Mouse (Mus musculus): ENCODE measurements around the gene Twnk. TPM values are rescaled to one million over a fixed set of nuclear protein-coding genes. Genes with fewer than 3 reads are reported as not detected.
A peak's percentile ranks its signal among the peaks of the same experiment; 100 is the strongest.

The Twnk gene
- polyA plus RNA-seq (2016; fragmentation: Nextera tagmentation; extraction: Ambion mirVana), result 18.5 and 20.9 TPM in 2 replicates

- peak within 1 kb of the TSS; percentile 96 for H3K4me3 ChIP-seq
- WGBS (ENCODE audit: insufficient replicate concordance), result 9% methylated on average over 16 of the region's 16 CpGs
- peak; percentile 19; the same call in 1 of the 2 replicates for ATAC-seq
- no peaks in the 10 kb centered on the region for H3K27me3 ChIP-seq (replicated peaks)
- H3K9me3 ChIP-seq (replicated peaks), result no peaks in the 10 kb centered on the region
- H3K36me3 ChIP-seq, result peaks cover 68% of the 10 kb centered on the region
- H3K27ac ChIP-seq, result peak within 1 kb of the TSS; percentile 81
- peak within 1 kb of the TSS; percentile 85 for H3K9ac ChIP-seq
- H3K4me1 ChIP-seq, result peaks cover 35% of the 10 kb centered on the region
- peak within 1 kb of the TSS; percentile 91 for H3K4me2 ChIP-seq
Measured at GRCm38 (mm10) chr19:45005444-45005843, at the start of gene Twnk. Gene Twnk, plus strand, starts transcription at chr19:45005663.

DNA sequence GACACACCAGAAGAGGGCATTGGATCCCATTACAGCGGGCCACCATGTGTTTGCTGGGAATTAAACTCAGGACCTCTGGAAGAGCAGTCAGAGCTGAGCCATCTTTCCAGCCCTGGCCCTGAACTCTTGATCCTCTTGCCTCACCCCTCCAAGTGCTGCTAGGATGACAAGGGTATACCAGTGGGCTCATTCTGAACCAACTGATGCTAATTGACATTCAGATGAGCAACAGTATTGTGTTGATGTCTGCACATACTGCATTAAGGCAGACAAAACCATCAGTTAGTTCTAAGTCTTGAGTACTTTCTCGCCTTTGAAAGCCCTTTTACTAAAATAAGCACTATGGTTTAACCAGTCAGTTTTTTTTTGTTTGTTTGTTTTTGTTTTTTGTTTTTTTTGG lies 45.8 kb upstream of the Twnk start:
- peaks cover 95% of the 10 kb centered on the region for H3K36me3 ChIP-seq
- no peak overlapping the region for H3K27ac ChIP-seq
- H3K4me2 ChIP-seq, result no peak overlapping the region
- H3K27me3 ChIP-seq (replicated peaks), result no peaks in the 10 kb centered on the region
- no peaks in the 10 kb centered on the region for H3K9me3 ChIP-seq (replicated peaks)
- ATAC-seq, result no peak
- no peak overlapping the region for H3K4me3 ChIP-seq
- WGBS (ENCODE audit: insufficient replicate concordance), result 85% methylated on average over 2 of the region's 2 CpGs
- no peak overlapping the region for H3K9ac ChIP-seq
- H3K4me1 ChIP-seq, result no peaks in the 10 kb centered on the region

GRCm38 (mm10) chr19:44965978-44966377 lies 39.5 kb upstream of the Twnk start:
- peaks cover 92% of the 10 kb centered on the region for H3K36me3 ChIP-seq
- no peak overlapping the region for H3K27ac ChIP-seq
- 86% methylated on average over 1 of the region's 1 CpGs for WGBS (ENCODE audit: insufficient replicate concordance)

GRCm38 (mm10) chr19:44968329-44968728 lies 37.1 kb upstream of the Twnk start:
- Histone ChIP-seq H3K9me3 (replicated peaks) (no peaks in the 10 kb centered on the region), H3K9ac (no peak overlapping the region), H3K36me3 (peaks cover 93% of the 10 kb centered on the region), H3K27ac (no peak overlapping the region), H3K27me3 (replicated peaks) (no peaks in the 10 kb centered on the region), H3K4me3 (no peak overlapping the region), H3K4me2 (no peak overlapping the region), H3K4me1 (no peaks in the 10 kb centered on the region)
- WGBS (ENCODE audit: insufficient replicate concordance), result 67% methylated on average over 3 of the region's 3 CpGs
- no peak for ATAC-seq

More at GRCm38 (mm10) chr19:44965978-44966377, 39.5 kb upstream of the Twnk start:
- Histone ChIP-seq H3K9me3 (replicated peaks) (no peaks in the 10 kb centered on the region), H3K27me3 (replicated peaks) (no peaks in the 10 kb centered on the region), H3K4me2 (no peak overlapping the region), H3K4me3 (no peak overlapping the region), H3K9ac (no peak overlapping the region), H3K4me1 (no peaks in the 10 kb centered on the region)
- no peak for ATAC-seq

DNA sequence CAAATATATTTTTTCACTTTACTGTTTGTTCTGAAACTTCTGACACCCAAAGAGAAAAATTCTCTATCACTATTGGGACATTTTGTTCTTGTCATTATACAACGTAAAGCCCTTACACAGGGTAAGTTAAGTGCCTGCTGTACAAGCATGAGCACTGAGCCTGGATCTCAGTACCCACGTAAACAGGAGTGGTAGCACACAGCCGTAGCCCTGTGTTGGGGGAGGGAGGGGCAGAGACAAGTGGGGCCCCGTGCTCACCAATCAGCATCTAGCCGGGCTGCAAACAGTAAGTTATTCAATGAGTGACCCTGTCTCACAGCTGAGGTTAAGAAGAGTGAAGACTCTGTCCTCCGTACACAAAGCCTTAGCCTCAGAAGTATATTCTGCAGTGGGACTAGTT lies 28.8 kb upstream of the Twnk start:
- no peak overlapping the region for H3K4me3 ChIP-seq
- H3K9me3 ChIP-seq (replicated peaks), result no peaks in the 10 kb centered on the region
- H3K4me1 ChIP-seq, result no peaks in the 10 kb centered on the region
- H3K27ac ChIP-seq, result no peak overlapping the region
- WGBS (ENCODE audit: insufficient replicate concordance), result 82% methylated on average over 6 of the region's 6 CpGs
- no peak overlapping the region for H3K4me2 ChIP-seq
- ATAC-seq, result no peak
- H3K36me3 ChIP-seq, result peaks cover 98% of the 10 kb centered on the region
- no peak overlapping the region for H3K9ac ChIP-seq
- no peaks in the 10 kb centered on the region for H3K27me3 ChIP-seq (replicated peaks)

DNA sequence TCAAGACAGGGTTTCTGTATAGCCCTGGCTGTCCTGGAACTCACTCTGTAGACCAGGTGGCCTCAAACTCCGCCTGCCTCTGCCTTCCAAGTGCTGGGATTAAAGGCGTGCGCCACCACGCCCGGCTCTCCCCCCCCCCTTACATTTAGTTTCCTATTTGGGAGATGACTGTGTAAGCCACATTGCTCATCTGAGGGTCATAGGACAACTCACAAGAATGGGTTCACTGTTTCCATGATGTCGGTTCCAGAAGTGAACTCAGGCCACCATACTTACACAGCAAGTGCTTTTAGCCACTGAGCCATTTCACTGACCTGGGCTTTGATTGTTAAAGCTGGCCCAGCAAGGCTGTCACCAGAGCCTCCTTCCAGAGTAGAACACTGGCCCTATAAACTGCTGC lies 28.3 kb upstream of the Twnk start:
- Histone ChIP-seq H3K27ac (no peak overlapping the region), H3K4me2 (no peak overlapping the region), H3K9ac (no peak overlapping the region), H3K27me3 (replicated peaks) (no peaks in the 10 kb centered on the region), H3K36me3 (peaks cover 98% of the 10 kb centered on the region), H3K4me1 (no peaks in the 10 kb centered on the region), H3K9me3 (replicated peaks) (no peaks in the 10 kb centered on the region), H3K4me3 (no peak overlapping the region)
- WGBS (ENCODE audit: insufficient replicate concordance), result 88% methylated on average over 6 of the region's 6 CpGs
- ATAC-seq, result no peak

- Histone ChIP-seq H3K27me3 (replicated peaks) (no peaks in the 10 kb centered on the region), H3K36me3 (peaks cover 71% of the 10 kb centered on the region), H3K9ac (no peak overlapping the region), H3K27ac (no peak overlapping the region), H3K4me1 (peaks cover 13% of the 10 kb centered on the region; the same call in 1 of the 2 replicates), H3K9me3 (replicated peaks) (no peaks in the 10 kb centered on the region), H3K4me2 (no peak overlapping the region), H3K4me3 (no peak overlapping the region)
- WGBS (ENCODE audit: insufficient replicate concordance), result 75% methylated on average over 2 of the region's 2 CpGs
- no peak for ATAC-seq
Measured at GRCm38 (mm10) chr19:44980787-44981186, 24.7 kb upstream of the Twnk start.

GRCm38 (mm10) chr19:44982477-44983115 lies 22.9 kb upstream of the Twnk start:
- Histone ChIP-seq H3K4me3 (no peak overlapping the region), H3K9me3 (replicated peaks) (no peaks in the 10 kb centered on the region), H3K4me1 (peaks cover 22% of the 10 kb centered on the region), H3K27me3 (replicated peaks) (peaks cover 12% of the 10 kb centered on the region), H3K4me2 (no peak overlapping the region), H3K36me3 (peaks cover 53% of the 10 kb centered on the region), H3K27ac (no peak overlapping the region), H3K9ac (no peak overlapping the region)
- no peak for ATAC-seq
- 73% methylated on average over 7 of the region's 7 CpGs for WGBS (ENCODE audit: insufficient replicate concordance)

GRCm38 (mm10) chr19:44983366-44983765 lies 22.1 kb upstream of the Twnk start:
- WGBS (ENCODE audit: insufficient replicate concordance), result 80% methylated on average over 6 of the region's 6 CpGs
- Histone ChIP-seq H3K9ac (no peak overlapping the region), H3K27ac (no peak overlapping the region), H3K27me3 (replicated peaks) (peaks cover 20% of the 10 kb centered on the region), H3K9me3 (replicated peaks) (no peaks in the 10 kb centered on the region), H3K4me2 (no peak overlapping the region), H3K4me1 (peaks cover 22% of the 10 kb centered on the region), H3K4me3 (no peak overlapping the region), H3K36me3 (peaks cover 45% of the 10 kb centered on the region)
- ATAC-seq, result no peak

- H3K36me3 ChIP-seq, result peaks cover 34% of the 10 kb centered on the region
- H3K9ac ChIP-seq, result no peak overlapping the region
- H3K9me3 ChIP-seq (replicated peaks), result no peaks in the 10 kb centered on the region
- peaks cover 30% of the 10 kb centered on the region for H3K4me1 ChIP-seq
- ATAC-seq, result no peak
- no peak overlapping the region for H3K4me2 ChIP-seq
- peaks cover 31% of the 10 kb centered on the region for H3K27me3 ChIP-seq (replicated peaks)
- no peak overlapping the region for H3K27ac ChIP-seq
- no peak overlapping the region for H3K4me3 ChIP-seq
- WGBS (ENCODE audit: insufficient replicate concordance), result 83% methylated on average over 4 of the region's 4 CpGs
Measured at GRCm38 (mm10) chr19:44984420-44984819, 21.0 kb upstream of the Twnk start.

GRCm38 (mm10) chr19:44985159-44985988 lies 20.1 kb upstream of the Twnk start:
- no peak overlapping the region for H3K27ac ChIP-seq
- ATAC-seq, result no peak

DNA sequence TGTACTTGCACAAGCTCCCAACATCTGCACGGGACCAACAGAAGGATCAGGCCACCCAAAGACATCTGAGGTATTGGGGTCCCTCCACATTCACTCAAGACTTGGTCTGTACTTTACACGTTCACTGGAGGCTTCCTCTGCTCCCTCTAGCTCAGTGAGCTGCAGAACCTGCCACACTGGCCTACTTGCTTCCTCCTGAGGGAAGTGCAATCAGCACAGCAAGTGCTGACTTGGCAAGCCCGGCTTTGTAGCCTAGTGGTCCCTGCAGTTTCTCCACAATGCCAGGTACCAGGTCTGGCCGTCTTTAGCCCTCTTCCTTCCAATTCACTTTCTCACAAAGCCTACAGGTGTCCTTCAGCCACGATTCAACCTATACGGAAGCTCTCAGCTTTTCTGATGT lies 18.5 kb upstream of the Twnk start:
- H3K9ac ChIP-seq, result no peak overlapping the region
- no peak for ATAC-seq
- H3K27me3 ChIP-seq (replicated peaks), result peaks cover 54% of the 10 kb centered on the region
- no peaks in the 10 kb centered on the region for H3K9me3 ChIP-seq (replicated peaks)
- WGBS (ENCODE audit: insufficient replicate concordance), result 54% methylated on average over 6 of the region's 6 CpGs
- H3K4me3 ChIP-seq, result no peak overlapping the region
- H3K27ac ChIP-seq, result no peak overlapping the region
- no peak overlapping the region for H3K4me2 ChIP-seq
- peaks cover 33% of the 10 kb centered on the region for H3K4me1 ChIP-seq
- H3K36me3 ChIP-seq, result peaks cover 10% of the 10 kb centered on the region

More at GRCm38 (mm10) chr19:44985159-44985988, 20.1 kb upstream of the Twnk start:
- H3K27me3 ChIP-seq (replicated peaks), result peaks cover 40% of the 10 kb centered on the region
- no peak overlapping the region for H3K4me2 ChIP-seq
- H3K4me3 ChIP-seq, result no peak overlapping the region
- WGBS (ENCODE audit: insufficient replicate concordance), result 47% methylated on average over 5 of the region's 5 CpGs
- peaks cover 25% of the 10 kb centered on the region for H3K36me3 ChIP-seq
- H3K9ac ChIP-seq, result no peak overlapping the region
- H3K4me1 ChIP-seq, result peaks cover 33% of the 10 kb centered on the region
- H3K9me3 ChIP-seq (replicated peaks), result no peaks in the 10 kb centered on the region
